Mouse (Mus musculus) heart, postnatal 0 days (tissue): ENCODE results near the gene Man2a1. TPM values are rescaled to one million over a fixed set of nuclear protein-coding genes. Genes with fewer than 3 reads are reported as not detected.
A peak's percentile ranks its signal among the peaks of the same experiment; 100 is the strongest.

ENCODE experiments used
- ATAC-seq: fragments of 200-750 bp; cut with Nextera tagmentation; 2 replicates; pipeline ENCODE4 v1.8.0; 2017; ENCODE audit warnings: low read depth, moderate number of reproducible peaks, moderate library complexity; ENCODE audit not compliant: insufficient read depth
- DNase-seq: peaks from one replicate; pipeline ENCODE4 v3.0.0-alpha.2; 2016; ENCODE audit warnings: low spot score
- H3K27ac ChIP-seq: fragments of 300-500 bp; sonication (generic); 2 replicates; pipeline ENCODE4 v1.5.1; 2014; ENCODE audit warnings: low read depth, mild to moderate bottlenecking
- H3K27me3 ChIP-seq: fragments of 300-500 bp; sonication (generic); 2 replicates; pipeline ENCODE4 v1.6.1; 2014; ENCODE audit warnings: low read length, mixed read lengths; ENCODE audit not compliant: control insufficient read depth, insufficient read depth
- H3K36me3 ChIP-seq: fragments of 300-500 bp; sonication (generic); replicated peaks from 2 replicates; pipeline ENCODE4 v1.6.1; 2014; ENCODE audit warnings: low read length, mixed read lengths; ENCODE audit not compliant: control insufficient read depth, insufficient read depth
- H3K4me1 ChIP-seq: fragments of 300-500 bp; sonication (generic); 2 replicates; pipeline ENCODE4 v1.6.1; 2014; ENCODE audit warnings: antibody characterized with exemption; ENCODE audit not compliant: control insufficient read depth, insufficient read depth
- H3K4me2 ChIP-seq: fragments of 300-500 bp; sonication (generic); 2 replicates; pipeline ENCODE4 v1.6.1; 2014; ENCODE audit warnings: low read depth, mild to moderate bottlenecking, low read length, moderate library complexity
- H3K4me3 ChIP-seq: fragments of 300-500 bp; sonication (generic); 2 replicates; pipeline ENCODE4 v1.5.1; 2014; ENCODE audit warnings: low read depth, low read length
- H3K9ac ChIP-seq: fragments of 300-500 bp; sonication (generic); replicated peaks from 2 replicates; pipeline ENCODE4 v1.6.1; 2014; ENCODE audit warnings: low read depth, low read length, mixed read lengths
- H3K9me3 ChIP-seq: fragments of 300-500 bp; sonication (generic); replicated peaks from 2 replicates; pipeline ENCODE4 v1.6.1; 2016; ENCODE audit warnings: low read length; ENCODE audit not compliant: control insufficient read depth
- CTCF ChIP-seq: IDR thresholded peaks from 2 replicates; pipeline ENCODE4 v1.5.1; 2016; ENCODE audit warnings: antibody characterized with exemption, control low read depth, low read depth
- EP300 ChIP-seq: IDR thresholded peaks from 2 replicates; pipeline ENCODE4 v1.6.1; 2016; ENCODE audit warnings: antibody characterized with exemption, low read depth
- WGBS: fragments of 180-500 bp; shearing (Covaris S2); extraction: QIAGEN DNeasy Blood & Tissue Kit; methylation state at CpG from one replicate; pipeline ENCODE4 v1.1.7; 2014; 5-methylcytosine and 5-hydroxymethylcytosine counted together
- polyA plus RNA-seq: library from polyadenylated mRNA; unstranded; fragments of >200 nt; fragmentation: Nextera tagmentation; extraction: Ambion mirVana; gene quantifications from 2 replicates; pipeline ENCODE4 v1.2.1, GENCODE M21; 2015
- total RNA-seq: library from RNA; depleted of rRNA; stranded (reverse); fragments of >200 nt; gene quantifications from 2 replicates; pipeline ENCODE4 v1.2.3, GENCODE M21; 2014; ENCODE audit warnings: low replicate concordance

The Man2a1 gene
- total and polyA plus RNA-seq, 2 experiments from 2014 or later = 2.7 to 14.4 TPM

GRCm38 (mm10) chr17:64772611-64773010, 172.1 kb downstream of the Man2a1 start:
- H3K36me3 ChIP-seq = no peaks in the 10 kb centered on the region
- no peak overlapping the region for H3K4me2 ChIP-seq
- DNase-seq (peak; percentile 23), ATAC-seq (no peak)
- TF ChIP-seq CTCF (no peak), EP300 (no peak)
- H3K9ac ChIP-seq = no peak overlapping the region
- no peak overlapping the region for H3K27ac ChIP-seq
- H3K4me3 ChIP-seq = no peak overlapping the region
- no peaks in the 10 kb centered on the region for H3K4me1 ChIP-seq
- no peaks in the 10 kb centered on the region for H3K9me3 ChIP-seq
- no peaks in the 10 kb centered on the region for H3K27me3 ChIP-seq

GRCm38 (mm10) chr17:64774218-64774617, 173.7 kb downstream of the Man2a1 start:
- no peaks in the 10 kb centered on the region for H3K9me3 ChIP-seq
- no peak overlapping the region for H3K9ac ChIP-seq
- no peaks in the 10 kb centered on the region for H3K27me3 ChIP-seq
- no peak for TF ChIP-seq EP300
- TF ChIP-seq CTCF = no peak
- no peaks in the 10 kb centered on the region for H3K4me1 ChIP-seq
- H3K36me3 ChIP-seq = no peaks in the 10 kb centered on the region
- DNase-seq (no peak), ATAC-seq (no peak)
- H3K4me3 ChIP-seq = no peak overlapping the region
- no peak overlapping the region for H3K27ac ChIP-seq
- no peak overlapping the region for H3K4me2 ChIP-seq
- 87% methylated on average over 5 of the region's 5 CpGs for WGBS

- Histone ChIP-seq H3K4me1 (no peaks in the 10 kb centered on the region), H3K27me3 (no peaks in the 10 kb centered on the region), H3K36me3 (no peaks in the 10 kb centered on the region), H3K4me2 (no peak overlapping the region), H3K4me3 (no peak overlapping the region), H3K9ac (no peak overlapping the region), H3K9me3 (no peaks in the 10 kb centered on the region), H3K27ac (no peak overlapping the region)
- ATAC-seq (no peak), DNase-seq (no peak)
- WGBS = 84% methylated on average over 3 of the region's 3 CpGs
- TF ChIP-seq CTCF = no peak
- TF ChIP-seq EP300 = no peak
Observed at GRCm38 (mm10) chr17:64778300-64778699, 177.8 kb downstream of the Man2a1 start.

DNA sequence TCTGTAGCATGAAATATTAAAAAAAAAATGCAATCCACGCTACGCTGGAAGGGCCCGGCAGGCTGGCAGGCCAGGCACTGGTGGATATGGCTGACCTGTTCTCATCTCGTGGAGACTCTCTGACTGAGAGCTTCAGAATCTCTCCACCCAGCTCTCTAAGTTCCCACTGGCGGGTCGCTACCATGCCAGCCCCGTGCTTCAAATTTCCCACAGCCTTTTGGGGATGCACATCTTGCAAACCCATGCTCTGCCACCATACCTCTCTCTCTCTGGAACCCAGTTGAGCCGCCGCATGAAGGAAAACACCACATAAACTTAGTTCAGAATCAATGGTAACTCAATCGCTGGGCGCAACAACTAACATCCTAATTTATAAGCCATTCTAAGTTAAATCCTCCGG, 178.2 kb downstream of the Man2a1 start:
- Histone ChIP-seq H3K9ac (no peak overlapping the region), H3K27ac (no peak overlapping the region), H3K4me3 (no peak overlapping the region), H3K36me3 (no peaks in the 10 kb centered on the region), H3K9me3 (no peaks in the 10 kb centered on the region), H3K4me2 (no peak overlapping the region), H3K27me3 (no peaks in the 10 kb centered on the region), H3K4me1 (no peaks in the 10 kb centered on the region)
- TF ChIP-seq EP300 (no peak), CTCF (no peak)
- 87% methylated on average over 12 of the region's 12 CpGs for WGBS
- no peak for DNase-seq
- ATAC-seq = no peak

DNA sequence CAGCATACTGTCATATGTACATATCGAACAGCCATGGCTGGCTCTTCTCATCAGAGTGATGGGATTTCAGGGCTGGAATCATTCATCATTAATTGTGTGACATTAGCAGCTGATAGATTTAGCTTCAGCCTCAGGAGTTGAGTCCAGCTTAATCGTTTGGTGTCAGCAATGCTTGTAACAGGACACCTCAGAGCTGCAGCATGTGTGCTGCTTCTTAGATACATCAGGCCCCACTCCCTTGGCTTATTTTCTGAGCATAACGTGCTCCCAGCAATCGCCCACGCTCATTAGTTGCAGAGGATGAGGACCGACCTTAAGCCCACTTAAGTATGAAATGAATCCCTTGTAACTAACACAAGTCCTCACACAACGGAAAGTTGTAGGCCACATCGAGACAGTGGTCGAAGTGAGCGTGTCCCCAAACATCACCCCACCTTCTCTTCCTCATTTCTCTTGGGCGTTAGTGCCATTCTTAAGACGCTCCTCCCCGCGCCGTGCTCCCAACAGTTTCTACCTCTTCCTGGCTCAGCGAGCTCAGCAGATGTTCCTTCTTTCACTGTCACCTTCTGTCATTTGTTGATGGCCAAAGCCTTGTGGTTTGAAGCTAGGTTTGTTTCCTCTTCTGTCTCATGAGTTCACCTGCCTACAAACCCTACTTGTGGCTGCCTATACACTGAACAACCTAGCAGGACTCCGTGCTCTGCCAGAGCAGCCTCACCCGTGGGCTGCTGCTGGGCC, 180.4 kb downstream of the Man2a1 start:
- 71% methylated on average over 18 of the region's 18 CpGs for WGBS
- no peaks in the 10 kb centered on the region for H3K27me3 ChIP-seq
- no peaks in the 10 kb centered on the region for H3K4me1 ChIP-seq
- DNase-seq (no peak), ATAC-seq (no peak)
- no peak overlapping the region for H3K27ac ChIP-seq
- TF ChIP-seq EP300 = no peak
- TF ChIP-seq CTCF = no peak
- H3K9ac ChIP-seq = no peak overlapping the region
- no peaks in the 10 kb centered on the region for H3K9me3 ChIP-seq
- no peak overlapping the region for H3K4me2 ChIP-seq
- H3K36me3 ChIP-seq = no peaks in the 10 kb centered on the region
- no peak overlapping the region for H3K4me3 ChIP-seq

DNA sequence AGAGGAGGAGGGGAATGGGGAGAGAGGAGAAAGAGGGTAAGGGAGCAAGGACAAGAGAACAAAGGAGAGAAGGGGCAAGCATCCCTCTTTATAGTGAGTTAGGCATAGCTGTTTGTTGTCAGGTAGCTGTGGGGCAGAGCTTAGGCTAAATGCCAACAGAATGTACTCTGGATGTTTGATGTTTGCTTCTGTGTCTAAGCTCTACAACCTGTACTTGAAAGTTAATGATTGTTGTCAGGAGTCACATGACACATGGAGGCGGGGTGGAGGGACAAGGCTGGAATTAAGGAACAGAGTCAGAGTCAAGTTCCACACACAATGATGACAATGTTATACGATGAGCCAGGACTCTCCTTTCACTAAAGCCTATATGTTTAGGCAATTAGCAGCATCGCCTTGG, 181.8 kb downstream of the Man2a1 start:
- no peak overlapping the region for H3K27ac ChIP-seq
- no peak for DNase-seq
- no peaks in the 10 kb centered on the region for H3K9me3 ChIP-seq
- H3K36me3 ChIP-seq = no peaks in the 10 kb centered on the region
- H3K9ac ChIP-seq = no peak overlapping the region
- H3K27me3 ChIP-seq = no peaks in the 10 kb centered on the region
- H3K4me1 ChIP-seq = no peaks in the 10 kb centered on the region
- H3K4me2 ChIP-seq = no peak overlapping the region
- no peak overlapping the region for H3K4me3 ChIP-seq
- TF ChIP-seq CTCF (no peak), EP300 (no peak)
- ATAC-seq = no peak
- 87% methylated on average over 3 of the region's 3 CpGs for WGBS
